Mouse (Mus musculus): ENCODE data around the gene Gm43191. TPM values are rescaled to one million over a fixed set of nuclear protein-coding genes. Genes with fewer than 3 reads are reported as not detected.

Gene Gm43191
- not detected for polyA plus RNA-seq (2014; fragmentation: Illumina TruSeq; extraction: RNeasy Lipid Tissue Mini Kit (QIAGEN cat#74804); ENCODE audit: low read depth, low replicate concordance)

DNA sequence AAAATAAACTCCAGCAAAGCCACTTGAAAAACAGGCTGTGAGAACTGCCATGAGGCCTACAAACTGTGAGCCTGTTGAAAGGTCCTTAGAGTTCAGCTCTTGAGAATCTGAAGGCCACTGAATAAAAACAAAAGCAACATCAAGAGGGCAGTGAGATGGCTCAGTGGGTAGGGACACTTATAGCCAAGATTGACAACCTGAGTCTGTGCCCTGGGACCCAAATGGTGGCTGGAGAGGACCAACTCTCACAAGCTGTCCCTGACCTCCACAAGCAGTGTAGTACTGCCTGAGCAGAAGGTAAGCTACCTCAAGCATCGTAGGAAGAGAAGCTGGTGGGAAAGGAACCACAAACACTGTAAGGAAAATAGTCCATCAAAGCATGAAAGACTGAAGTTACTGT lies at the start of gene Gm43191:
Gene Gm43191, minus strand, starts transcription at position 101 of the 400 bp plus-strand sequence.

GRCm38 (mm10) chr3:116712436-116712881 lies 31.4 kb upstream of the Gm43191 start, which contains the start of gene Slc35a3:
Slc35a3 (minus strand) TSS chr3:116712831.

DNA sequence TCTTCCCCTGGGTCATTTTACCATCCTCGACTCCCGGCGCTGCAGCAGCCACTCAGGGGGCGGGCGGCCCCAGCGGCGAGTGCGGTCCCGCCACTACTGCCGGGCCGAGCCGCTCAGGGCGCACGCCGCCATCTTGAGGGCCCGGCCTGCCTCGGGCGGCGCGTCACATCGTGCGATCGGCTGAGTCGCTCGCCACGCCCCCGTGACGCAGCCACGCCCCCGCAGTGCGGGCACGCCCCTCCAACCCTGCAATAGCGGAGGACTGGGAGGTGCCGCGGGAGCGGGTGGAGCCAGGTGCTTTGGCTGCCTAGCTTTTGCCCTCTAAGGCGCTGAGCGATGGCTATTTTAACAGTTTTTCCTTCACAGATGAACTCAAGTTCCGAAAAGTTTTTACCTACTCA lies 18.6 kb downstream of the Gm43191 start, which contains the start of gene Mfsd14a:
Gene Mfsd14a, minus strand, starts transcription at position 215 of the 401 bp plus-strand sequence.

GRCm38 (mm10) chr3:116614295-116614892 lies 66.7 kb downstream of the Gm43191 start, which contains the start of gene Trmt13:
Trmt13 (minus strand) TSS chr3:116614587.

GRCm38 (mm10) chr3:116594728-116595602 lies 86.1 kb downstream of the Gm43191 start, which contains the start of gene Sass6:
Sass6 (plus strand) TSS chr3:116594982.

Other genes starting within 250 kb of the Gm43191 start
- gene Rtca, start 173.1 kb downstream of the Gm43191 start, polyA plus RNA-seq (2014; fragmentation: Illumina TruSeq; extraction: RNeasy Lipid Tissue Mini Kit (QIAGEN cat#74804); ENCODE audit: low read depth, low replicate concordance), result 16.4 TPM
- 118 TPM for gene Dbt, start 168.2 kb downstream of the Gm43191 start, polyA plus RNA-seq (2014; fragmentation: Illumina TruSeq; extraction: RNeasy Lipid Tissue Mini Kit (QIAGEN cat#74804); ENCODE audit: low read depth, low replicate concordance)
- gene Lrrc39, start 118.3 kb downstream of the Gm43191 start, polyA plus RNA-seq (2014; fragmentation: Illumina TruSeq; extraction: RNeasy Lipid Tissue Mini Kit (QIAGEN cat#74804); ENCODE audit: low read depth, low replicate concordance), result 0.72 TPM
- 2.0 TPM for gene Sass6, start 86.3 kb downstream of the Gm43191 start, polyA plus RNA-seq (2014; fragmentation: Illumina TruSeq; extraction: RNeasy Lipid Tissue Mini Kit (QIAGEN cat#74804); ENCODE audit: low read depth, low replicate concordance)
- gene Trmt13, start 66.7 kb downstream of the Gm43191 start, polyA plus RNA-seq (2014; fragmentation: Illumina TruSeq; extraction: RNeasy Lipid Tissue Mini Kit (QIAGEN cat#74804); ENCODE audit: low read depth, low replicate concordance), result 10.8 TPM
- 44.0 TPM for gene Mfsd14a, start 18.6 kb downstream of the Gm43191 start, polyA plus RNA-seq (2014; fragmentation: Illumina TruSeq; extraction: RNeasy Lipid Tissue Mini Kit (QIAGEN cat#74804); ENCODE audit: low read depth, low replicate concordance)
- gene Slc35a3, start 31.6 kb upstream of the Gm43191 start, polyA plus RNA-seq (2014; fragmentation: Illumina TruSeq; extraction: RNeasy Lipid Tissue Mini Kit (QIAGEN cat#74804); ENCODE audit: low read depth, low replicate concordance), result 73.1 TPM
- gene Agl, start 126.9 kb upstream of the Gm43191 start, polyA plus RNA-seq (2014; fragmentation: Illumina TruSeq; extraction: RNeasy Lipid Tissue Mini Kit (QIAGEN cat#74804); ENCODE audit: low read depth, low replicate concordance), result 22.8 TPM
- 11.3 TPM for gene Frrs1, start 178.2 kb upstream of the Gm43191 start, polyA plus RNA-seq (2014; fragmentation: Illumina TruSeq; extraction: RNeasy Lipid Tissue Mini Kit (QIAGEN cat#74804); ENCODE audit: low read depth, low replicate concordance)